Mouse (Mus musculus): Measurements from ENCODE around the gene Insig2. TPM values are rescaled to one million over a fixed set of nuclear protein-coding genes. Genes with fewer than 3 reads are reported as not detected.

Insig2 gene
- total RNA-seq (2014; rRNA removed) (16.6 and 28.8 TPM in 2 replicates), polyA plus RNA-seq (2015; fragmentation: Nextera tagmentation; extraction: Ambion mirVana) (46.0 and 48.0 TPM in 2 replicates)

DNA sequence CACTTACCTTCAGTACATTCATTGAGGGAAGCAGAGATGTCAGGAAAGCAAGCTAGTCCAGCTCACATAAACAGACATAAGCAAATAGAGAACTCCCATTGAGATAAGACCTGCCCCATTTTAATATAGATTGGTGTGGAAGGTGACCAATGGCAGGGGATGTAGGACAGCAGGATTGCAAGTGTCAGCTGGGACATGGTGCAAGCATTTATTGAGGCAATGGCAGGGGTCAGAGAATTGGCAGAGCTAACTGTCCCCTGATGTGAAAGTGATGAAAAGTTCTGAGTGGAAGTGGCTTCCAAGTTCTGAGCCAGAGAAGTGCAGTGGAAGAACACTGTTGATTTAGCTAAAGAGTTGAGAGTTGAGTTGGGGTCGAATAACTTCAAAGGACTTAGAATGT is at the start of gene Insig2:
Gene Insig2 (minus strand): TSS at position 105 of the 400 bp plus-strand sequence.
- WGBS, result 92% methylated on average over 1 of the region's 1 CpGs

DNA sequence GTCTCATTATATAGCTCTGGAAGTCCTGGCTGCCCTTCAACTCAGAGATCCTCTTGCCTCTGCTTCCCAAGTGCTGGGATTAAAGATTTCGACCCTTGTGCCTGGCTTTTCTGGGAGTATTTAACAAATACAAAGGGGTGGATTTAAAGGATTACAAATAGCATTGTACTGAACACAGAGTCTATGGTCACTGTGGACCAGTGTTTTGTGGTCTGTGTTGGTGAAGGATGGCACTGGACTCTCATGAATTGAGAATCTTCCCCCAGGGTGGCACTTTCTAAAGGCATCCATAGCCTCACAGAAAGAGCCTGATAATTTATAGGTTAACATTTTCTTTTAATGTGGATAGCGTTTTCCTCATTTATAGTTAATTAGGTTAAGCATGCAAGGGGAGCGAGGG is 49.2 kb upstream of the Insig2 start:
- H3K4me1 ChIP-seq (ENCODE audit: insufficient read depth, low read length), result no peaks in the 10 kb centered on the region
- H3K27ac ChIP-seq, result no peak overlapping the region
- no peaks in the 10 kb centered on the region for H3K36me3 ChIP-seq (ENCODE audit: insufficient read depth, low read length)
- H3K9me3 ChIP-seq (ENCODE audit: low read length), result no peaks in the 10 kb centered on the region
- ATAC-seq (no peak), DNase-seq (ENCODE audit: low spot score) (no peak)
- no peak overlapping the region for H3K9ac ChIP-seq (replicated peaks; ENCODE audit: low read length)
- no peaks in the 10 kb centered on the region for H3K27me3 ChIP-seq (ENCODE audit: insufficient read depth, low read length)
- H3K4me2 ChIP-seq (ENCODE audit: low read depth, low read length), result no peak overlapping the region
- no peak for TF ChIP-seq CTCF (IDR thresholded peaks at IDR 0.05; ENCODE audit: low read depth)
- H3K4me3 ChIP-seq (ENCODE audit: low read length), result no peak overlapping the region
- whole genome bisulfite sequencing, result 48% methylated on average over 3 of the region's 3 CpGs

More for the DNA sequence above, at the start of gene Insig2:
- no peak for TF ChIP-seq CTCF (IDR thresholded peaks at IDR 0.05; ENCODE audit: low read depth)
- Histone ChIP-seq H3K27me3 (ENCODE audit: insufficient read depth, low read length) (no peaks in the 10 kb centered on the region), H3K27ac (no peak within 1 kb of the TSS), H3K9me3 (ENCODE audit: low read length) (no peaks in the 10 kb centered on the region), H3K4me2 (ENCODE audit: low read depth, low read length) (no peak within 1 kb of the TSS), H3K9ac (replicated peaks; ENCODE audit: low read length) (no peak within 1 kb of the TSS), H3K4me3 (ENCODE audit: low read length) (no peak within 1 kb of the TSS), H3K36me3 (ENCODE audit: insufficient read depth, low read length) (no peaks in the 10 kb centered on the region), H3K4me1 (ENCODE audit: insufficient read depth, low read length) (peaks cover 3% of the 10 kb centered on the region; the same call in 1 of the 2 replicates)
- ATAC-seq (no peak), DNase-seq (ENCODE audit: low spot score) (no peak)

DNA sequence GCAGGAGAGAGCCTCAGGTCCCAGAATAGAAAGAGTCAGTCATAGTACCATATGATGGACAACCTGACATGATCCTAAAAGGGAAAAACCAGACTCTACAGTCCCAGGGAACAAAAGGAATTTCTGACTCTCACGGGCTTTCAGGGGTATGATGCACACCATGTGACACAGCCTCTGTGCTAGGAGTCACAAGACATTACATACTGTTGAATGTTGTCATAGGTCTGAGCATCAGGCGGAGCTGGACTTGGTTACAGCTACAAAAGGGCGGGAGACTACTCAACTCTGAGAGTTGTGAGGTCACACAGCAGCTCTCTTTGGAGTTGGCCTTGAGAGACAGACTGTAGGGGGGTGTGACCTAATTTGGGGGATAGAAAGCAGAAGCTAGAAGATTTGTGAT is 47.6 kb upstream of the Insig2 start:
- Histone ChIP-seq H3K4me1 (ENCODE audit: insufficient read depth, low read length) (no peaks in the 10 kb centered on the region), H3K9ac (replicated peaks; ENCODE audit: low read length) (no peak overlapping the region), H3K27ac (no peak overlapping the region), H3K36me3 (ENCODE audit: insufficient read depth, low read length) (no peaks in the 10 kb centered on the region), H3K4me2 (ENCODE audit: low read depth, low read length) (no peak overlapping the region), H3K27me3 (ENCODE audit: insufficient read depth, low read length) (no peaks in the 10 kb centered on the region), H3K9me3 (ENCODE audit: low read length) (no peaks in the 10 kb centered on the region), H3K4me3 (ENCODE audit: low read length) (no peak overlapping the region)
- no peak for ATAC-seq
- DNase-seq (ENCODE audit: low spot score), result no peak
- WGBS, result 85% methylated on average over 3 of the region's 3 CpGs
- TF ChIP-seq CTCF (IDR thresholded peaks at IDR 0.05; ENCODE audit: low read depth), result no peak

DNA sequence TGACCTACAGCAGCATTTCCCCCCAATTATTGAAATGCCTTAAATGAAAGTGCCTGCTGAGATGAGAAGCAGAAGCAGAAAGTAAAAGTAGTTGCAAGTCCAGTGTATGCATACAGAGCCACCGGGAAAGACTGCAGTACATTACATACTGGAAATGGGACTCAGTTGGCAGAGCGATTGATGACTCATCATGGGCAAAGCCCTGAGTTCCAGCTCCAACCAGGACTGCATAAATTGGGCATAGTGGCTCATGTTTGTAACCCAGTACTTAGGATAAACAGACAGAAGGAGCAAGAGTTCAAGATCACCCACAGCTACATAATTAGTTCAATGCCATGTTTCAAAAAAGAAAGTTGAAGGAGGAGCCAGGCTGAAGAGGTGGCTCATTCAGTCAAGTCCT is 45.5 kb upstream of the Insig2 start:
- no peaks in the 10 kb centered on the region for H3K9me3 ChIP-seq (ENCODE audit: low read length)
- no peaks in the 10 kb centered on the region for H3K27me3 ChIP-seq (ENCODE audit: insufficient read depth, low read length)
- DNase-seq (ENCODE audit: low spot score), result no peak
- H3K27ac ChIP-seq, result no peak overlapping the region
- H3K4me3 ChIP-seq (ENCODE audit: low read length), result no peak overlapping the region
- H3K4me1 ChIP-seq (ENCODE audit: insufficient read depth, low read length), result no peaks in the 10 kb centered on the region
- 99% methylated on average over 2 of the region's 2 CpGs for WGBS
- no peak overlapping the region for H3K9ac ChIP-seq (replicated peaks; ENCODE audit: low read length)
- no peak for ATAC-seq
- H3K36me3 ChIP-seq (ENCODE audit: insufficient read depth, low read length), result no peaks in the 10 kb centered on the region
- no peak overlapping the region for H3K4me2 ChIP-seq (ENCODE audit: low read depth, low read length)
- no peak for TF ChIP-seq CTCF (IDR thresholded peaks at IDR 0.05; ENCODE audit: low read depth)

DNA sequence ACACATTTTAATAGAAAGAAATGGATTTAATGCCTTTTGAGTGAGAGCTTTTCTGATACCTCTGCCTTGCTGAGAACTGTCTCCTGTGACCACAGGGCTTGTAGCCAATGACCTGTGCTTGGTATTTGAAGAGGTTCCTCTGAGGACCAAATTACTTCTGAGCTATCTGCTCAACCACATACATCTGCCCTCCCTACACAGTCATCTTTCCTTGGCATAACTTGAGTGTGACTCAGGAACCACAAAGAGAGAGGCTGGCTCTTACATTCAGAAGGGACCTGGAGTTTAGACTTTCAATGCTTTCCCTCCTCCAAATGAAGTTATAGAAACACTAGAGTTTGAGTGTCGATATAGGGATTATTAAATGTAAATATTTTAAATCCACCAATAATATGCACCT is 45.0 kb upstream of the Insig2 start:
- DNase-seq (ENCODE audit: low spot score) (no peak), ATAC-seq (no peak)
- Histone ChIP-seq H3K4me2 (ENCODE audit: low read depth, low read length) (no peak overlapping the region), H3K27ac (no peak overlapping the region), H3K27me3 (ENCODE audit: insufficient read depth, low read length) (no peaks in the 10 kb centered on the region), H3K9me3 (ENCODE audit: low read length) (no peaks in the 10 kb centered on the region), H3K4me1 (ENCODE audit: insufficient read depth, low read length) (no peaks in the 10 kb centered on the region), H3K36me3 (ENCODE audit: insufficient read depth, low read length) (no peaks in the 10 kb centered on the region), H3K9ac (replicated peaks; ENCODE audit: low read length) (no peak overlapping the region), H3K4me3 (ENCODE audit: low read length) (no peak overlapping the region)
- 90% methylated on average over 1 of the region's 1 CpGs for WGBS
- TF ChIP-seq CTCF (IDR thresholded peaks at IDR 0.05; ENCODE audit: low read depth), result no peak

DNA sequence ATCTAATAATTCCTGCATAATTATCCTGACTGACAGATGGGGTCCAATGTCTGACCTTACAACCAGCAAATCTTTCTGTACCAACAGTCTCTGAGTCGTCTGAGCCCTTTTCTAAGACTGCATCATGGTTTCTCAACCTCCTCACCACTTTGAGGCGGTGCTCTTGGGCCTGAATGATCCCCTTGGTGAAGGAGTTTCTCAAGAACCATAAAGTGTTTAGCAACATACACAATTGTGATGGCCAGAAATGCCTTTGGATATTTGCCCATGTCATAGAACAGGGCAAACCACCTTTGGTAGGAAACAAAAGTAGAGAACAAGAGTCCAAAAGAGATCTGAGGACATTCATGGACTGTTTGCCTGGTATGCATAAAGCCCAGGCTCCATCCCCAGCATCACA is 41.2 kb upstream of the Insig2 start:
- no peak for ATAC-seq
- WGBS, result 73% methylated on average over 2 of the region's 2 CpGs
- DNase-seq (ENCODE audit: low spot score), result no peak
- Histone ChIP-seq H3K4me2 (ENCODE audit: low read depth, low read length) (no peak overlapping the region), H3K27ac (no peak overlapping the region), H3K27me3 (ENCODE audit: insufficient read depth, low read length) (no peaks in the 10 kb centered on the region), H3K4me3 (ENCODE audit: low read length) (no peak overlapping the region), H3K9me3 (ENCODE audit: low read length) (no peaks in the 10 kb centered on the region), H3K4me1 (ENCODE audit: insufficient read depth, low read length) (no peaks in the 10 kb centered on the region), H3K36me3 (ENCODE audit: insufficient read depth, low read length) (no peaks in the 10 kb centered on the region), H3K9ac (replicated peaks; ENCODE audit: low read length) (no peak overlapping the region)
- TF ChIP-seq CTCF (IDR thresholded peaks at IDR 0.05; ENCODE audit: low read depth), result no peak

DNA sequence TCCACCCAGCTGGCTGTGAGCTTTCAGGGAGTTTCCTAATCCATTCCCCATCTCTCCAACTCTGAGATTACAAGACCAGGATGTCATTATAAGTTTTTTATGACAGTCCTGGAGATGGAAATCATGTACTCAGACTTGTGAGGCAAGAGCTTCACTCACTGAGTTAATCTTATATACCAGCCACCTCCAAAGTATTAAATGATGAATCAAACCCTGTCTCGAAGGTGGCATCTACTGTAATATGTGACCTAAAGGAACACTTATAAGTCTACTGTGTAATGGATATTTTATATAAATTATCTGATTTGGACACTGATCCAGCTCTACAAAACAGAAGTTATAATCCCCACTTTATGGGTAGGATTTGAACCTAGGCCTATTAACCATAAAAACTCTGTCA is 40.3 kb upstream of the Insig2 start:
- WGBS, result 87% methylated on average over 1 of the region's 1 CpGs

More for the DNA sequence above, 40.3 kb upstream of the Insig2 start:
- Histone ChIP-seq H3K27ac (no peak overlapping the region), H3K4me1 (ENCODE audit: insufficient read depth, low read length) (no peaks in the 10 kb centered on the region), H3K36me3 (ENCODE audit: insufficient read depth, low read length) (no peaks in the 10 kb centered on the region), H3K9me3 (ENCODE audit: low read length) (no peaks in the 10 kb centered on the region), H3K9ac (replicated peaks; ENCODE audit: low read length) (no peak overlapping the region), H3K4me3 (ENCODE audit: low read length) (no peak overlapping the region), H3K27me3 (ENCODE audit: insufficient read depth, low read length) (no peaks in the 10 kb centered on the region), H3K4me2 (ENCODE audit: low read depth, low read length) (no peak overlapping the region)
- no peak for TF ChIP-seq CTCF (IDR thresholded peaks at IDR 0.05; ENCODE audit: low read depth)
- DNase-seq (ENCODE audit: low spot score) (no peak), ATAC-seq (no peak)
